Mouse (Mus musculus): ENCODE measurements at regions not wholly inside any gene's neighbourhood (a gene's known extent, or its start where the extent isn't known, plus 50 kb on each side); places are given as distances from the start of the nearest gene placed in this dataset.

GRCm38 (mm10) chr15:93785846-93786412 lies 190.2 kb upstream of the Prickle1 start:
- DNase-seq (ENCODE audit: low spot score), result no peak

- DNase-seq (ENCODE audit: low spot score), result no peak
Measured at GRCm38 (mm10) chr15:93783736-93784135, 188.0 kb upstream of the Prickle1 start.

DNA sequence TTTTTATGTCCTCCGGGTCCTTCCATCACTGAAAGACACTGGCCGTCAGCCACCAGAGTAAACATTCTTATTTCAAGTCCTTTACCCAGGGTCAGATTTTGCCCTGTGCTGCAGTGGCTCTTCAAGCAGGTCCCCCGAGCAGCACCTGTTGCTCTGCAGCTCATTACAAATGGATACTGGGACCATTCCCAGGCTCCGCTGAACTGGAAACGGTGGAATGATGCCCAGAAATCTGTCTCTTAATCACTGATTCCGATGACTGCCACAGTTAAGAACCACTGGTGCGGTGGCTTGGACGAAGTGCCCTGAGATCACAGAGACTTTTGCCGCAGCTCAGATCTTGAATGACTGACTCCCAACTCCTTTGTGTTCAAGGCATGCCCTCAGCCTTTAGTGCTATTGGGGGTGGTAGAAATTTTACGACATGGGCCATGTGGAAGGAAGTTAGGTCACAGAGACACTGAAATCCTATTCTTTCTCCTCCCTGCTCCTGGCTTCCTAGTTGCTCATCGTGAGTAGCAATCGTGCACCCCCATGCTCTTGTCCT lies 179.6 kb upstream of the Prickle1 start:
- no peak for DNase-seq (ENCODE audit: low spot score)

DNA sequence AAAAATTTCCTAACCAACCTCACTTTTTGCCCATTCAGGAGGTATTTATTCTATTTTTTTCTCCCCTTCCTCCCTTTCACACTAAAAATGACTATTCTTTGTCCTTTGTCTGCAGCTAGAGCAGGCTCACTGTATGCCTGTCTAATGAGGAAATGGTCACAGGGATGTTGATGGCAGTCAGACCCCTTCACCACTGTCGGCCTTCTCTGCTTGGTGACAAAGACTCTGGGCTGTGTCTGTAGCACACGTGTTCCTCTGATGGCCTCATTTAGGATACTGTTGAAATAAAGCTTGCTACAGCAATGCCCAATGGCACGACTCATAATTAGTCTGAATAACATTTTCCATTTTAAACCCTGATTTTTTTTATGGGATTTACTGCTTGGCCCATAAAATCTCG lies 178.6 kb upstream of the Prickle1 start:
- no peak for DNase-seq (ENCODE audit: low spot score)

DNA sequence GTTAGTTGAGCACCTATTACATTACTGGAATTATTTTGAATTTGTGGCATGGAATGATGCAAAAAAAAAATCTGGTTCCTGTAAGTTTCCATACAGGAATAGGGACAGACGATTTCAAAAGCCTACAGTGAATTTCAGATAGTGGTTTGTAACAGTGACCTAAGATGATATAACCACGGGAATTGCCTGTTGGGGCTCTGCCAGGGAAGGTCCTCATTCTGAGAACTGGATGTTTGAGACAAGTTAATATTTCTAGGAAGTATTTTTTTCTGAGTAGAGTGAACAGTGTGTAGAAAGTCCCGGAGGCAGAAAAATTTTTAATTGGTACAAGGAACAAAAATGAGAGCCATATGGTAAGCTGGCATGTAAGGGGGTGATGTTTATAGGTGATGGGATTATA lies 171.3 kb upstream of the Prickle1 start:
- peak; percentile 48 for DNase-seq (ENCODE audit: low spot score)

DNA sequence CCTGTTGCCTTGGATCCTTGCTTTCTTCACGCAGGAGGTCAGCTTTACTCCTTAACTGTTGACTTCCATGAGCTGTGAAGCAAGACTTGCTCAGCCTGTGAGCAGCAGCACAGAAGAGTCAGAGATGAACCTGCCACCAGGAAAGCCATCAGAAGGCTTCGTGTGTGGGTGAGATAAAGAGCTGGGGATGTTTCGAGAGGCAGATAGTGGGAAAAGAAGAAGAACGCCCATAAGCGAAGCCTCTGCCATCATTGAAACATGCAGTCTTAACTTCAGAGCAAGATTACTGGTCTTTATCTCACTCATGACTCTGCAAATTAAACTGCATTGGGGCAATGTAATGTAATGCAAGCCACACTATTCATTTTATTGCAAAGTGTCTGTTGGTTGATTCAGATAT lies 167.4 kb upstream of the Prickle1 start:
- DNase-seq (ENCODE audit: low spot score), result no peak

DNA sequence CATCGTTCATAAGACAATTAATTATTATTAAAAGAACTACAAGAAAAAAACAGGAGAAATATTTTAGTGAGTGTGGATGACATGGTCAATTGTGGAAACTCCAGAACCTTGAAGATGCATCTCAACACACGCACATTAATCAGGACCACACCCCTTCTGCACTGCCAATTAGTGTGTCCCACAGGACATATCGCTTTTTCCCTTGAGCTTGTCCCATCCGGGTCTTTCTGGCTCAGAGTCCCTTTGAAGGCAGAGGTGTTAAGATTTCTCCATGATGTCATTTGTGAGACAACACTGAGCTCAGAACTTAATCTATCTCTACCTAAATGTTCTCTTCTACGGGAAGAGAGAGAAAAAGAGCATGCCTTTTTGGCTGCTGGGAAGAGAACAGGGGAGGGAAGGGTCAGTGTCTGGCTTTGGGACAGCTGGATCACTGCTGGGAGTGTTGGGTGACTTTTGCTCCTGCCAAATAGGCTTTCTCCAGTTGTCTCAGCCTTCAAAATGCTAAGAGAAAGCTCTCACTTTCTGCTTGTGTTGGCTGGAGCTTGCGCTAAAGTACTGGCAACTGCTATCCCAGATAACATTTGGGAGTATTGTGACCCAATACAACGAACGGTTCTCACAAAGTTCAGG lies 162.6 kb upstream of the Prickle1 start:
- peak; percentile 96 for DNase-seq (ENCODE audit: low spot score)

- no peak for DNase-seq (ENCODE audit: low spot score)
Measured at GRCm38 (mm10) chr15:93755989-93756388, 160.3 kb upstream of the Prickle1 start.

DNA sequence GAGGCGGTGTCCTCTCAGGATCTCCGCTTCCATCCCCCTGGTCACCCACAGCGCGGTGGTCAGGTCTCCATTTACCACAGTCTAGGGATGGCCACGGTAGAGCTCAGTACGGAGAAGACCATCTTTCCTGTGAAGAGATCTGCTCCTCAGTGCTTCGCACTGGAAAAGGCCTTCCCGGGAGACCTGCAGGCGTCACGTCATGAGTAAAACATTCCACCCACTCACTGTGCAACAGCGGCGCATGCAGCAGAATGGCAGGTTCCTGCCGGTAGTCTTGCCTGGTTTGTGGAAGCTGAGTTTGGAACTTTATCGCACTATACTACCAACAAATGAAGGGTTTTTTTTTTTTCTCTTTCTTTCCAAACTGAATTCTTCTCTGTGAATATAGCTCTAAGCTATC lies 156.1 kb upstream of the Prickle1 start:
- no peak for DNase-seq (ENCODE audit: low spot score)

GRCm38 (mm10) chr15:93750953-93751352 lies 155.3 kb upstream of the Prickle1 start:
- DNase-seq (ENCODE audit: low spot score), result peak; percentile 81

GRCm38 (mm10) chr15:93744191-93744945 lies 148.7 kb upstream of the Prickle1 start:
- no peak for DNase-seq (ENCODE audit: low spot score)

- peak; percentile 96 for DNase-seq (ENCODE audit: low spot score)
Measured at GRCm38 (mm10) chr15:93733731-93734510, 138.2 kb upstream of the Prickle1 start.

- DNase-seq (ENCODE audit: low spot score), result no peak
Measured at GRCm38 (mm10) chr15:93732825-93733224, 137.1 kb upstream of the Prickle1 start.

DNA sequence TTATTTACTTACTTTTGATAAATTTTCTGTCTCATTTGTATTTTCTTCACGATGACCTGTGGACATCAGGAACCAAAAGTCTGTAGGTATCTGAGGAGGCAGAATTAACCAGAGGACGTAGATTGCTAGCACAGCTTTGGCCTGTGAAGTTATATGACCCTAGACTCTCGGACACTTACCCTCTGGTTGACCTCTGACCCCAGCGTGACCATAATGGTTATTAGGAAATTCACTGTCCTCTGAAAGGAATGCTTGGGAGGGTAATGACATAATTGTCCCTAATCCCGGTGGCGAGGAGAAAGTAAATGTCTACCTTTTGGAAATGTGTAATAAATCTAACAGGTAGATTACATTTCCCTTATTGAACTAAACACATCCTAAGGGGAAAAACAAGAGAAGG lies 135.5 kb upstream of the Prickle1 start:
- no peak for DNase-seq (ENCODE audit: low spot score)

- no peak for DNase-seq (ENCODE audit: low spot score)
Measured at GRCm38 (mm10) chr15:93715443-93715842, 119.8 kb upstream of the Prickle1 start.

GRCm38 (mm10) chr15:93713428-93713827 lies 117.7 kb upstream of the Prickle1 start:
- DNase-seq (ENCODE audit: low spot score), result peak; percentile 97

DNA sequence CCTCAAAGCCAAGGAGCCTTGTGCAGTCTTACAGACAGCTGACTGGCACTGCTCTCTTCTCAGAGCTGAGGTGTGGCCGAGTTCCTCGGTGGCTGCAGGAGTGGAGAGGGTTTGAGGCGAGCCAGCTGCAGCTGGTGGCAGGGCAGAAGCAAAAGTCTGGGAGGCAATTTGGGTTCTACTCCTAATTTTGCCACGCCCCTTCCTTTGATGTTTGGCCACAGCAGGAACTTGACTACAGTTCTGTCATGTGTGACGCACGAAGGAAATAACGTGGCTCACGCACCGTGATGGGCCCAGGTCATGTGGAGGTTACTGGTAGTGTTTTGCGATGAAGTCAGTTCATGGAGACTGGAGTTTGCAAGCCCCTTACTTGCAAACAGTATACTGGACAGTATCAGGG lies 116.9 kb upstream of the Prickle1 start:
- DNase-seq (ENCODE audit: low spot score), result no peak

- DNase-seq (ENCODE audit: low spot score), result peak; percentile 53
Measured at GRCm38 (mm10) chr15:93711150-93711784, 115.6 kb upstream of the Prickle1 start.

GRCm38 (mm10) chr15:93710493-93711149 lies 114.9 kb upstream of the Prickle1 start:
- DNase-seq (ENCODE audit: low spot score), result no peak

GRCm38 (mm10) chr15:93706366-93706930 lies 110.8 kb upstream of the Prickle1 start:
- no peak for DNase-seq (ENCODE audit: low spot score)

GRCm38 (mm10) chr15:93705651-93706050 lies 110.0 kb upstream of the Prickle1 start:
- DNase-seq (ENCODE audit: low spot score), result no peak
